Mouse (Mus musculus): ENCODE results near the gene Cdc42se1.

DNA sequence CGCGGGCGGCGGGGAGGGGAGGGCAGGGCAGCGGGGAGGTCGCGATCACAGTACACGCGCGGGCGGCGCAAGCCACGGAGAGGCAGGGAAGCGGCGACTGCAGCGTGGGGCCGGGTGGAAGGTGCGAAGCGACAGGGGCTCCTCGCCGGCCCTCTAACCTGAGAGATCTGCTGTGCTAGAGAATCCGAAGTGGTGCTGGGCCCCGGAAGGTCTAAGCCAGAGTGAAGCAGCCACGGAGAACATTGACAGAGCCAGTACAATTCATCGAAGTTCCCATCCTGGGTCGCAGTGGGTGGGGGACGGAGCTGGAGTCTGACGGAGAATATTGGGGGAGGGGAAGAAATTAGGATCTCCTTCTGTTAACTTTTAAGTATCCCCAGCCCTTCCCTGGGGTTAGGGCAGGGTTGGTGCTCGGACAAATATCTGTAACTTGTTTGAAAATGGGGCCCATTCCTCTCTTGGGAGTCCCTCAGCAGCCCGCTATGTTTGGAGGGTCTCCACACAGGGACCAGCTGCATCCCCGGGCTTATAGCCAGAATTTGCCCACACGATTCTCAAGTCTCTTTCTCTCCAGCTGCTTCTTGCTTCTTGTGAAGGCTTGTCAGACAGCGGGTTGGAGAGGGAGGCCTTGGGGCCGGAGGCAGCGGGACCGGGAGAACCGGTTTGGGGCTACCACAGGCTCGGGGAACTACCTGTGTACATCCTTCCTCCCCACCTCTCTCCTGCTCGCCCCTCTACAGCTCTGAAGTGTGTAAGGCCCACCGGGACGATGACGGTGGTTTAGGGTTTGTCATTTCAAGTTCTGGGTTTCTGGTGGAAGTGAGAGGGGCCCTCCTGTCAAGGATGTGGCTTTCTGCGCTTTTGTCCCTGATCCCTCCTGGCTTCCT, 605 bp downstream of the Cdc42se1 start:
- TF ChIP-seq CHD2 (IDR thresholded peaks at IDR 0.05; ENCODE audit: low read depth, low read length) (no peak), ZNF384 (IDR thresholded peaks at IDR 0.05; ENCODE audit: low read depth, low read length) (no peak)

Data from ES-E14 (cell line).